Mouse (Mus musculus) embryonic facial prominence, embryonic 13.5 days (tissue): ENCODE measurements at regions not wholly inside any gene's neighbourhood (a gene's known extent, or its start where the extent isn't known, plus 50 kb on each side); places are given as distances from the start of the nearest gene placed in this dataset.

Source experiments
- ATAC-seq: fragments of 200-750 bp; cut with Nextera tagmentation; 2 replicates; pipeline ENCODE4 v1.8.0; 2017; ENCODE audit warnings: low read depth; ENCODE audit not compliant: insufficient number of reproducible peaks, insufficient read depth, low FRiP score, low TSS enrichment
- H3K27ac ChIP-seq: fragments of 300-500 bp; sonication (generic); 2 replicates; pipeline ENCODE4 v1.5.1; 2015; ENCODE audit warnings: moderate library complexity, mild to moderate bottlenecking, inconsistent platforms
- H3K27me3 ChIP-seq: fragments of 300-500 bp; sonication (generic); 2 replicates; pipeline ENCODE4 v1.6.1; 2015; ENCODE audit warnings: mild to moderate bottlenecking, inconsistent platforms
- H3K36me3 ChIP-seq: fragments of 300-500 bp; sonication (generic); 2 replicates; pipeline ENCODE4 v1.6.1; 2015; ENCODE audit warnings: mild to moderate bottlenecking, inconsistent platforms
- H3K4me1 ChIP-seq: fragments of 300-500 bp; sonication (generic); 2 replicates; pipeline ENCODE4 v1.6.1; 2015; ENCODE audit warnings: inconsistent platforms
- H3K4me2 ChIP-seq: fragments of 300-500 bp; sonication (generic); 2 replicates; pipeline ENCODE4 v1.6.1; 2015; ENCODE audit warnings: moderate library complexity, mild to moderate bottlenecking, inconsistent platforms
- H3K4me3 ChIP-seq: fragments of 300-500 bp; sonication (generic); 2 replicates; pipeline ENCODE4 v1.5.1; 2015; ENCODE audit warnings: mild to moderate bottlenecking, inconsistent platforms
- H3K9ac ChIP-seq: fragments of 300-500 bp; sonication (generic); 2 replicates; pipeline ENCODE4 v1.6.1; 2015; ENCODE audit warnings: mild to moderate bottlenecking, inconsistent platforms
- H3K9me3 ChIP-seq: fragments of 300-500 bp; sonication (generic); 2 replicates; pipeline ENCODE4 v1.6.1; 2016; ENCODE audit warnings: inconsistent platforms
- WGBS: fragments of 180-500 bp; shearing (Covaris S2); methylation state at CpG from one replicate; pipeline ENCODE4 v1.1.7; 2015; ENCODE audit warnings: mixed read lengths; 5-methylcytosine and 5-hydroxymethylcytosine counted together

- Histone ChIP-seq H3K4me2 (no peak overlapping the region), H3K9ac (no peak overlapping the region), H3K4me3 (no peak overlapping the region), H3K27me3 (peaks cover 9% of the 10 kb centered on the region; the same call in 1 of the 2 replicates), H3K27ac (no peak overlapping the region), H3K36me3 (no peaks in the 10 kb centered on the region), H3K4me1 (0 out of 2 replicates have a peak, but pooled peaks cover 4% of the 10 kb centered on the region), H3K9me3 (no peaks in the 10 kb centered on the region)
- ATAC-seq = no peak
- WGBS = 43% methylated on average over 8 of the region's 8 CpGs
Observed at GRCm38 (mm10) chr16:5535414-5535813, 279.6 kb upstream of the Eef2kmt start.

GRCm38 (mm10) chr16:5534862-5535261 lies 279.1 kb upstream of the Eef2kmt start:
- Histone ChIP-seq H3K9me3 (no peaks in the 10 kb centered on the region), H3K27ac (no peak overlapping the region), H3K4me3 (no peak overlapping the region), H3K9ac (no peak overlapping the region), H3K27me3 (peaks cover 9% of the 10 kb centered on the region; the same call in 1 of the 2 replicates), H3K4me1 (0 out of 2 replicates have a peak, but pooled peaks cover 4% of the 10 kb centered on the region), H3K36me3 (no peaks in the 10 kb centered on the region), H3K4me2 (no peak overlapping the region)
- no peak for ATAC-seq
- WGBS = 51% methylated on average over 5 of the region's 5 CpGs

DNA sequence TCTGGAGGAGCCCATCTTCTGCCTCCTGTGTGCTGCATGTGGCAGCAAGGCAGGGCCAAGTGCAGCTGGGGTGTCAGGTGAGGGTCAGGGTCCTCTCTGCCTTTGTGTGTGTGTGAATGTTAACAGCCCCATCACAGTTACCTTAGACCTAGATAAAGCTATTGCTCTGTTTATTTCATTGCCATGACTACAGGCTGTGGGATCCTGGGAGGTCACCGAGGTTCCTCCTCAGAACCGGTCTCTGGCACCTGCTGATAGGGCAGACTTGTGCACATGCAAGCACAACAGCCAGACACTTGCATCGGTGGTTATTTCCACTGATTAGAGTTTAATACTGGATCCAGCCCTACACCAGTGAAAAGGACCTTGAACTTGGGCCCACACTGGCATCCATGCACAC lies 278.6 kb upstream of the Eef2kmt start:
- H3K27ac ChIP-seq = no peak overlapping the region
- 73% methylated on average over 3 of the region's 3 CpGs for WGBS

GRCm38 (mm10) chr16:5532281-5532680 lies 276.5 kb upstream of the Eef2kmt start:
- ATAC-seq = no peak
- H3K27ac ChIP-seq = no peak overlapping the region
- no peak overlapping the region for H3K4me2 ChIP-seq
- WGBS = 62% methylated on average over 3 of the region's 3 CpGs
- H3K9me3 ChIP-seq = no peaks in the 10 kb centered on the region
- no peaks in the 10 kb centered on the region for H3K36me3 ChIP-seq
- 0 out of 2 replicates have a peak, but pooled peaks cover 4% of the 10 kb centered on the region for H3K4me1 ChIP-seq
- H3K27me3 ChIP-seq = peaks cover 9% of the 10 kb centered on the region; the same call in 1 of the 2 replicates
- H3K9ac ChIP-seq = no peak overlapping the region
- H3K4me3 ChIP-seq = no peak overlapping the region

More for the DNA sequence above, 278.6 kb upstream of the Eef2kmt start:
- no peak for ATAC-seq
- H3K27me3 ChIP-seq = peaks cover 9% of the 10 kb centered on the region; the same call in 1 of the 2 replicates
- H3K9me3 ChIP-seq = no peaks in the 10 kb centered on the region
- H3K36me3 ChIP-seq = no peaks in the 10 kb centered on the region
- no peak overlapping the region for H3K9ac ChIP-seq
- 0 out of 2 replicates have a peak, but pooled peaks cover 4% of the 10 kb centered on the region for H3K4me1 ChIP-seq
- no peak overlapping the region for H3K4me3 ChIP-seq
- no peak overlapping the region for H3K4me2 ChIP-seq

GRCm38 (mm10) chr16:5529823-5530222 lies 274.0 kb upstream of the Eef2kmt start:
- Histone ChIP-seq H3K27ac (no peak overlapping the region), H3K9ac (no peak overlapping the region), H3K36me3 (no peaks in the 10 kb centered on the region), H3K4me3 (no peak overlapping the region), H3K9me3 (0 out of 2 replicates have a peak, but pooled peaks cover 3% of the 10 kb centered on the region), H3K4me2 (no peak overlapping the region), H3K4me1 (no peaks in the 10 kb centered on the region), H3K27me3 (no peaks in the 10 kb centered on the region; the same call in 1 of the 2 replicates)
- no peak for ATAC-seq
- WGBS = 93% methylated on average over 2 of the region's 2 CpGs

DNA sequence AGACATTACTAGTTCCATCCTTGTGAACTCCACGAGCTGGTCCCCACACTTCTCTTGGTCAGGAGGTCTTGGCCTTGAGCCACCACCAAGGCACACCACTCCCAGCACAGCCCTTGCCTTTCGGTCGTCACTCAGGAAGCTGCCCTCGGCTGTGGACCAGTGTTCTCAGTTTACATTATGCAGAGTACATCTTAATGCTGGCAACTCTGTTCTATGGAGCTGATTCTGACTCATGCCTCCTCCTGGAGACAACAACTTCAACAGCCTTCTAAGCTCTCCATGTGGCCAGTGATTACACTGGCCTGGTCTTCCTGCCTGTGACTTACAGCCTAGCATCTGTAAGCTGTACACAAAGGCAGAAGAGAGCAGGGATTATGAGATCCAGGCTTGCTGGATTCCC lies 272.2 kb upstream of the Eef2kmt start:
- Histone ChIP-seq H3K9ac (no peak overlapping the region), H3K4me2 (no peak overlapping the region), H3K4me3 (no peak overlapping the region), H3K36me3 (no peaks in the 10 kb centered on the region), H3K9me3 (0 out of 2 replicates have a peak, but pooled peaks cover 3% of the 10 kb centered on the region), H3K4me1 (no peaks in the 10 kb centered on the region), H3K27me3 (no peaks in the 10 kb centered on the region; the same call in 1 of the 2 replicates), H3K27ac (no peak overlapping the region)
- no peak for ATAC-seq
- 48% methylated on average over 4 of the region's 4 CpGs for WGBS

DNA sequence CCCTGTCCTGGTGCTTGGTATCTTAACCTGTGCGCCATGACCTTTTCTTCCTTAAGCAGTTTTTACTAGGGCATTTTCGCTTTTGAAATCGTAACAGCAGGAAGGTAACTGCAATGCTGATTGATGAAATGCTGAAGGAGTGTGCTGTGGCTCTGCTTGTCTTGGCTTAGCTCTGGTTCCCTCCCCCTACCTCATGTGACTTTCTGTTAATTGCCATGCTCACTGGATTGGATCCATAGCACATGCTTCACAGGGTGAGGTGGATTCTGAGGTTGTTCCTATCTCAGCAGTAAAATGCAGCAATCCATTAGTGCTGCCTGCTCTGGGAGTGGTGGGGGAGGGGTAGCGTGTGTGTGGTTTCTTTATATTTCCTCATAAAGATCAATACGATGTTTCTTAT lies 268.6 kb upstream of the Eef2kmt start:
- Histone ChIP-seq H3K4me2 (no peak overlapping the region), H3K9ac (no peak overlapping the region), H3K4me3 (no peak overlapping the region), H3K4me1 (no peaks in the 10 kb centered on the region), H3K27ac (no peak overlapping the region), H3K27me3 (no peaks in the 10 kb centered on the region), H3K9me3 (0 out of 2 replicates have a peak, but pooled peaks cover 3% of the 10 kb centered on the region), H3K36me3 (no peaks in the 10 kb centered on the region)
- WGBS = 85% methylated on average over 5 of the region's 5 CpGs
- ATAC-seq = no peak

GRCm38 (mm10) chr16:5523402-5524021 lies 267.7 kb upstream of the Eef2kmt start:
- H3K4me2 ChIP-seq = no peak overlapping the region
- no peaks in the 10 kb centered on the region for H3K4me1 ChIP-seq
- no peaks in the 10 kb centered on the region for H3K36me3 ChIP-seq
- H3K4me3 ChIP-seq = no peak overlapping the region
- no peak overlapping the region for H3K27ac ChIP-seq
- H3K9ac ChIP-seq = no peak overlapping the region
- H3K9me3 ChIP-seq = 0 out of 2 replicates have a peak, but pooled peaks cover 3% of the 10 kb centered on the region
- no peaks in the 10 kb centered on the region for H3K27me3 ChIP-seq
- ATAC-seq = no peak
- 73% methylated on average over 7 of the region's 7 CpGs for WGBS

DNA sequence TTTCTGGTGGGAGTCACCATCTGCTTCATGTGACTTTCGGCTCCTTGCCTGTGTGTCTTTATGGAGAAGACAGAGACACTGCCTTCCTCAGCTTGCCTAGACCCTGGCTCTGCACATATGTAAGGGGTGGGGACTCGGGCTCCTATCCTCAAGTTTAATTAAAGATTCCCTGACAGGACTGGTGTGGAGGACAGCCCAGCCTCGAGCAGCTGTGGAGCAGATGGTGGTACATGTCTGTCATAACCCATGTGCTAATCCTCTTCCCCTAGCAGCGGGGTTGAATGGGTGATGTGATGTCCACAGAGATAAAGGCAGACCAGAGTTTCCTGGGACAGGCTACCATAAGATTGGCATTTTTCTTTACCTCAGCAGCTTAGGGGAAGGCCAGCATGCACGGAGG lies 262.0 kb upstream of the Eef2kmt start:
- 53% methylated on average over 5 of the region's 5 CpGs for WGBS
- H3K27ac ChIP-seq = no peak overlapping the region
- no peaks in the 10 kb centered on the region for H3K36me3 ChIP-seq
- ATAC-seq = no peak
- H3K9ac ChIP-seq = no peak overlapping the region
- no peak overlapping the region for H3K4me3 ChIP-seq
- no peaks in the 10 kb centered on the region for H3K27me3 ChIP-seq
- no peaks in the 10 kb centered on the region for H3K4me1 ChIP-seq
- H3K4me2 ChIP-seq = no peak overlapping the region
- no peaks in the 10 kb centered on the region for H3K9me3 ChIP-seq

DNA sequence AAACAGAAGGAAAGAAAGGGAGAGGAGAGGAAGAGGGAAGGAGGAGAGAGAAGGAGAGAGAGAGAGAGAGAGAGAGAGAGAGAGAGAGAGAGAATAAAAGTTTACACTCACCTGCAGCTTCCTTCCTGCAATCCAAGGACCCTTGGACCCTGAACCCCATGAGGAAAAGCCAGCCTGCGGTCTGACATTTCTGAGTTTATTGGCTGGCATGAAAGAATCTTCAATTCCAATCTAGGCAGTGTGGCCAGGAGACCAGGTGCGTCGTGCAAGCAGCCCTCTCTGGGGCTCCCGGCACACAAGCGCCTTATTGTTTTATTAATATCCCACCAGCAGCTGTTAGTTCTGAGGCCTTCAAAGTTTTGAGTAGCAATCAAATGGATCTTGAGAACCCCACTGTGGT lies 260.1 kb upstream of the Eef2kmt start:
- no peak for ATAC-seq
- H3K36me3 ChIP-seq = no peaks in the 10 kb centered on the region
- H3K4me1 ChIP-seq = no peaks in the 10 kb centered on the region
- H3K4me3 ChIP-seq = no peak overlapping the region
- H3K4me2 ChIP-seq = no peak overlapping the region
- H3K9ac ChIP-seq = no peak overlapping the region
- no peak overlapping the region for H3K27ac ChIP-seq
- H3K27me3 ChIP-seq = no peaks in the 10 kb centered on the region; the same call in 1 of the 2 replicates
- WGBS = 77% methylated on average over 5 of the region's 5 CpGs
- no peaks in the 10 kb centered on the region for H3K9me3 ChIP-seq

DNA sequence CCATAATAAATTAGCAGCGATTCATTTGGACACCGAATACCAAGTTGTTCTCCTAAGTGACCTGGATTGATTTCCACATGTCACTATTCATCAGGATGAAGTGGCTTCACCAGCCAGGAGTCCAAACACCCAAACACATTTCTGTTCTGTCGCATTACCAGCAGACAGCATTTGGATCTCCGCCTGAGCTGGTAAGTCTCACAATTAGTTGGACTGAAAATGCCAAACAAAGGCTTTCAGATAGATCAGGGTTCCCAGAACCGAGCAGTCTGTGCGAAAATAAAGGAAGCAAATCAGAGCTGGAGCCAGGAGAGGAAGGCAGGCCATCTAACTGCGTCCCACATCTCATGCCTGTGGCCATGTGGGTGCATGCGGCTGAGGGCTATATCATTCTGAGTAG lies 251.5 kb upstream of the Eef2kmt start:
- Histone ChIP-seq H3K9ac (no peak overlapping the region), H3K4me1 (no peaks in the 10 kb centered on the region), H3K4me2 (no peak overlapping the region), H3K36me3 (no peaks in the 10 kb centered on the region), H3K27me3 (no peaks in the 10 kb centered on the region; the same call in 1 of the 2 replicates), H3K27ac (no peak overlapping the region), H3K4me3 (no peak overlapping the region), H3K9me3 (no peaks in the 10 kb centered on the region)
- ATAC-seq = no peak
- 73% methylated on average over 8 of the region's 8 CpGs for WGBS

GRCm38 (mm10) chr16:5501961-5502360 lies 246.2 kb upstream of the Eef2kmt start:
- no peak for ATAC-seq
- WGBS = 82% methylated on average over 7 of the region's 7 CpGs

More at GRCm38 (mm10) chr16:5501961-5502360, 246.2 kb upstream of the Eef2kmt start:
- Histone ChIP-seq H3K9ac (no peak overlapping the region), H3K4me2 (no peak overlapping the region), H3K36me3 (no peaks in the 10 kb centered on the region), H3K4me3 (no peak overlapping the region), H3K27ac (no peak overlapping the region), H3K9me3 (no peaks in the 10 kb centered on the region), H3K4me1 (no peaks in the 10 kb centered on the region), H3K27me3 (no peaks in the 10 kb centered on the region)
